Mouse (Mus musculus): Measurements from ENCODE around the gene Bicra. TPM values are rescaled to one million over a fixed set of nuclear protein-coding genes. Genes with fewer than 3 reads are reported as not detected.
A peak's percentile ranks its signal among the peaks of the same experiment; 100 is the strongest.

Bicra gene
- 1 to 10 TPM; 4.2 to 5.9 TPM for total RNA-seq (2021)
- long read RNA-seq, experiment 1, partial matches to known transcripts, result 0 of 1 reads
- long read RNA-seq, experiment 1, other reads (novel, unspliced or antisense), result 1 of 1 reads
- long read RNA-seq, experiment 2, partial matches to known transcripts, result 3 of 3 reads
- long read RNA-seq, experiment 2, other reads (novel, unspliced or antisense), result 0 of 3 reads

DNA sequence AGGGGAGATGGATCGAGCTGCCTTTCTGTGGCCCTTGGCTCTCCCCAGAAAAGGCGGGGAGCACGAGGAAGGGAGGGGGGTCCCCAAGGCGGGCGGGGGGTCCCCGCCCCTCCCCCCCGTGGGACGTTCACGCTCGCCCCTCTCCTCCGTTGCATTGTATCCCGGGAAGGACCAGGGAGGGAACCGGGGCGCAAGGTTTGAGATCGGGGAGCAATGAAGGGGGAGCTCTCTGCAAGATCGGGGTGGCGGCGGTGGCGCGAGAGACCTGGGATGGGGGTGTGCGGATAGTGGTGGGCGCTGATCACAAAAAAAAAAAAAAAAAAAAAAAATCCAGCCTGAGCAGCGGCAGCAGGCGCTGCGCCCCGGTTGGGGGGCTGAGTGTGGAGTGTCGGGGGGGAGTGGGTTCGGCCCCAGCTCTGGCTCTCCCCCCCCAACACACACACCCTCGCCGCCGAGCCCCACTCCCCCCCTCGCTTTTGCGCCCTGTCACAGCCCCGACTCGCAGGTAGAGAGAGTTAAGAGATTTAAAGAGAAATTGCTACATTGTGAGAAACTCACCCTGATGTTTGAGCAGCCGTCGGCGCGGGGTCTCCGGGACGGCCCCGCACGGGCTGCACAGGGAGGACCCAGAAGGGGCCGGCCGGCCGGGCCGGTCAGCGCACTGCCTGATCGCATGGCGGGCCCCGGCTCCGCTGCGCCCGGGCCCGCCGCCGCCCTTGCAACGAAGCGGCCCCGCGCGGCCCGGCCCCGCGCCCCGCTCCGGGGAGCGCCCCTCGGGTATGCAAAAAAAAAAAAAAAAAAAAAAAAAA lies at the start of gene Bicra:
Gene Bicra, minus strand, starts transcription at position 584 of the 809 bp plus-strand sequence.
- DNase-seq, result peak; percentile 86 to 87

DNA sequence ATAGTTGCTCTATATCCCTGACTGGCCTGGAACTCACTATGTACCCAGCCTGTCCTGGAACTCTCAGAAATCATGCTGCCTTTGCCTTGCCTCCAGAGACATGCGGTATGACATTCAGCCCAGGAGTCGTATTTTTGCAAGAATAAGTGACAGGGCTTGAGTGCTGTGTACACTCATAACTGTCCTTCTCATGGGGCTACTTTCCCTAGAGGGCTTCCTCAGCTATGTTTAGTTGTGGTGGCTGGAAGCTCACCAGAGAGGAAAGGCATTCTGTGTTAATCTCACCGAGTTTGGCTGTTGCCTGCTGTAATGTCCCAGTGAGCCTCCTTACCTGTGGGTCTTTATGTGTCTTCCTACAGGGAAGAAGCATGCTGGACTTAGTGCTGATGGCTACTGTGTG lies 46.9 kb upstream of the Bicra start:
- DNase-seq, result no peak

DNA sequence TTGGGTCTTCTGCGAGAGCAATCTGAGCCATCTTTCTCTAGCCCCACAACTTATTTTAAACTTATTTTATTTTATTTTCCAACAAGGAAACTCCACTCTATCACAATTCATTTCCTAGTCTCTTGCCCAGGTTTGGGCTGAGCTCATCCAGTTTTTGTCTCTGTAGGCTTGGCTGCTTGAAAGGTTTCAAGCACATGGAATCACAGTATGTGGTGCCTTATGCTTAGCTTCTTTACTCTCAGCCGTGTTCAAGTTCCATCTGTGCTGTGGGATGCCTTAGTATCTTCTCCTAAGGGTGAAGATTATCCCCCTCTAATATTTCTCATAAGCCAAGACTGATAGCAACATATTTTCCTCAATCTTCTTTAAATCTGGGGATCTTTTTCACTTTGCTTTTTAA lies 39.9 kb upstream of the Bicra start:
- no peak for DNase-seq

DNA sequence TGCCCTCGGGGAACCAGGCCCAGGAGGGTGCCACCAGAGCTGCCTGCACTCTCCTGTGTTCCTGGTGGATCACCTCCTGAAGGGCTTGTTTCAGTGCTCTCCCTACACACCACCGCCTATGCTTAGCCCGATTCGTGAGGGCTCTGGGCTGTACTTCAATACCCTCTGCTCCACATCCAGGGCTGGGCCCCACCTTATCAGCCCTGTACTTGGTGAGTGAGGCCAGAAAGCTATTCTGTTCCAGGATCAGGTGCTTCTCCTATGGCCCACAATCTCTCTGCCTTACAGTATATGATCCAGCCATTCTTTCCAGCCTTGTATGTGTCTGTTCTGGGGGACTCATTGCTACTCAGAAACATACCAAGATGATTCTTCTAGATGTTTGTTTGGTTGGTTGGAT lies 35.6 kb upstream of the Bicra start:
- DNase-seq, result no peak

DNA sequence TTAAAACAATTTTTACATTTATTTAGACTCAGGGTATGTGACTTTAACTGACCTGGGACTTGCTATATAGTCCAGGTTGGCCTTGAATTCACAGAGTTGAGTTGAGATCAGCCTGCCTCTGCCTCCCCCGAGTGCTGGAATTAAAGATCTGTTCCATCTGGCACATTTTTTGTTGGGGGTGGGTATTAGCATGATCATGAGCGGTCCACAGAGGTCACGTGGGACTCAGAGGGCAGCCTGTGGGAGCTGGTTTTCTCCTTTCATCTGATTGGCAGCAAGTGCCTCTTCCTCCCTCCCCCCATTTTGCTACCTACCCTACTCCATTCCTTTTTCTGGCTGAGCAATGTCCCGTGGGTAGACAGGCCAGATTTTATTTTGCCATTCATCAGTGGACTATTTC lies 32.9 kb upstream of the Bicra start:
- DNase-seq, result no peak

DNA sequence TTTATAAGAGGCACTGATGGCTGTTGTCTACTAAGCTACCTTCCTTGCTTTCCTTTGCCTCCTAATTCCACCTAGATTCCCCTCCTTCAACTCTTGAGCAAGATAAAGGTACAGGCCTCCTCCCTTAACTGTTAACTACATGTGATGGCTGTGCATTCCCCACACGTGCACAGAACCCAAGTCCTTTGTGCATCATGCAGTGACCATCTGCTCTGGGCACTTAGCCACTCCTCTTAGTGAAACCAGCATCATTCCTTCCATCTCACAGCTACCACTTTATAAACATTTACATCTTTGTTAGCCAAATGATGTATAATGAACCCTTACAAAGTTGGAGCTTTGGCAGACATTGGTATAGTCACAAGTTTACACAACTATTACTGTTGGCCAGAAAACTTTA lies 32.2 kb upstream of the Bicra start:
- DNase-seq, result no peak

DNA sequence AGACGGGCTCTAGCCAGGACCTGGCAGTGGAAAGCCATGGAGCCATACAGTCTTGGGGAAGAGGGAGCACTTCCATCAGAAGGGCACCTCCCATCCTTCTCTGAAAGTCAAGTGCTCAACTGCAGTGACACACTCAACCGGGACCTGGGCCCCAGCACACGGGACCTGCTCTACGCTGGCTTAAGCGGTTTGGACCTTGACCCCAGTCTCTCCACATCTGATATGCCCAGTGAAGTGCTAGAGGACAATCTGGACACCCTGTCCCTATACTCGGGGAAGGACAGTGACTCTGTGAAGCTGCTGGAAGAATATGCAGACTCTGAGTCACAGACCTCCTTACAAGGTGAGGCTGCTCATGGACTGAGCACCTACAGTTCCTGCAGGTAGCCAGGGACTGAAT lies 24.2 kb upstream of the Bicra start:
- DNase-seq, result no peak

DNA sequence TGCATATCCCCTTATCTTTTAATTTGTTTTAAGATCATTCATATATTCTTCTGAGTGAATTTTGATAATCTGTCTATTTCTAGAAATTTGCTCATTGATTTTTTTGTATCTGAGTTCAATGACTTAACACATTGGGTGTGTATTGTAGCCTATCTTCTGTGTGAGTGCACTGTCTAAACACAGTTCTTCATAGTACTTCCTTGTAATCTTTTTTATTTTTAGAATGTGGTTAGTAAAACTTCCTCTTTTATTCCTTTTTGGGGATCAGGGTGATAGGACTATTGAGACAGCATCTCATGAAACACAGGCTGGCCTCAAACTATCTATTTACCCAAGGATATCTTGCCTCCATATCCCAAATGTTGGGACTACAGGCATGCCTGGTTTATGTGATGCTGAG lies 23.1 kb upstream of the Bicra start:
- no peak for DNase-seq

DNA sequence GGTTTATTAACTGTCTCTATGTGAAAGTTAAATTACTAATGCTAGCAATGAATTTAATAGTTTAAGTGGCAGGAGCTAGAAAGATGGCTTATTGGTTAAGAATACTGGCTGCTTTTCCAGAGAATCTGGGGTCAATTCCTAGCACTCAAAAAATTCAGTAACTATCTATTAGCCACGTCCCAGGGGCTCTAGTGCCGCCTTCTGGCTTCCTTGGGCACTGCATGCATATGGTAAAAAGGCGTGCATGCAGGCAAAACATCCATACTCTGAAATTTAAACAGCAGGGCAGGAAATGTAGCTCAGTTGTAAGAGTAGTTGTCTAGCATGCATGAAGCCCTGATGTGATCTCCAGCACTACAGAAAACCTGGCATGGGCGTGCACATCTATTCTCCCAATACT lies 15.8 kb upstream of the Bicra start:
- DNase-seq, result no peak

DNA sequence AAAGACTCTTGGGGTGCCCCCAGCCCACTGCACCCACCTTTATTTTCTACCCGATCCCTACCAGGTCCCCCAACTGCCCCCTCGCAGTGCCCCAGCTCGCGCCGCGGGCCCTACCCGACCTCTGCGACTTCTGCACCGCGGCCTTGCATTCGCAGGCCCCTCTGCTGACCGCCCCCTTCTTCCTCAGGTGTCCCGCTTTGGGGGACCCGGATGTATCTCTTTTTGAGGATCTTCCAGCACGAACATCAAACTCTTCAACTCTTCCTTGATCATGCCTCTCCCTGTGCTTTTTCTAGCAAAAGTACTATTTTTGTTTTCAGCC lies 14.3 kb upstream of the Bicra start:
- DNase-seq, result no peak

DNA sequence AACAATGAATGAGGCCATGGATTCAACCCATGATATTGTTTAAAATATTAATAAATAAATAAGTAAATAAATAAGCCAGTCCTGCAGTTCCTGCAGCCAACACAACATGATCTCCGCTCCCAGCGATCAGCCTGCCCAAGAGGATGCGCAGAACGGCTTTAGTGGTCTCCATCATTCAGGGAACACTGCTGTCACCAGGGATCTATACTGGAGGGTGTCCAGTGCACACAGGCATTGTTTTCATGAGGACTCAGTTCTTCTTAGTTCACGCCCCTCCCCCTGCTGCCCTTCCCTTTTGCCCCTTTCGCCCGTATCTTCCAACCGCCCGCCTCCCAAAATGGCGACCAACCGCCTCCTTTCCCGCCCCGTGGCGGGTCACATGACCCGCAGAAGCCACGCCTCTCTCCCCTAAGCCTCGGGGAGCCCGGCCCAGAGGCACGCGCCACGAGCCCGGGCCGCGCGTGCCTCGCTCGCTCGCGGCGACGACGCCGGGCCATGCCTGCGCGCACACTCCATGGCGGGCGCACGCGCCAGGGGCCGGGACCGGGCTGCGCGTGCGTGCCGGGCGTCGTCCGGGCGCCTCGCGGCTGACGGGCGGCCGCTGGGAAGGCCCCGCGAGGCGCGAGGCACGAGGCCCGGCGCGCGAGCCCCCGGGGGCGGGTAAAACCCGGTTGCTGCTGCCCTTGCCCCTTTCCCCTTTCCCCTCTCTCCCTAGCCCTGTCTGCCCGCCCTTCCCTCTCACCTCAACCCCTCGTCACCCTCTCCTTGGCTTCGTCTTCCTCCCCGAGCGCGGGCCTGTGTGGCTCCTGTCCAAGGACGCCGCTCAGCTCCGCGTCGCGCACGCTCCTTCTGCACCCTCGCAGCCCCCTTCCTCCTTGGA lies 13.7 kb upstream of the Bicra start, which contains the start of gene Zfp541:
Gene Zfp541, plus strand, starts transcription at position 596 of the 880 bp plus-strand sequence.
- DNase-seq, result no peak

DNA sequence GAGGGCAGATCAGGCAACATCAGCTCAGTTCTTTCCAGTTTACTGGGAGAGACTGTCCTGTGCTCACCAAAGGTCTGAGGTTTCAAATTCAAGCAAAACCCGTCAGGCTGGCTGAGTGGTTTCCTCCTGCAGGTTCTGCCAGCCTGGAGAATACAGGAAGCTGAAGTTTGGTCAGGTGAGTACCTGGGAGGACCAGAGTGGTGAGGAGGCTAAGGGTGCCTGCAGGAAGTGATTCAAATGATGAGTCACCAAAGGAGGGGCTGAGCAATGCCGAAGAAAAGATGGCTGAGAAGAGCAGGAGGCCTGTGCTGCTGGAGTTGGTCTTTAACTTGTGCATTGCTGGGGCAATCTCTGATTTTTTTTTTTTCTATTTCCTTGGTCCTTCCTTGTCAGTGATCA lies 9.4 kb upstream of the Bicra start:
- DNase-seq, result no peak

DNA sequence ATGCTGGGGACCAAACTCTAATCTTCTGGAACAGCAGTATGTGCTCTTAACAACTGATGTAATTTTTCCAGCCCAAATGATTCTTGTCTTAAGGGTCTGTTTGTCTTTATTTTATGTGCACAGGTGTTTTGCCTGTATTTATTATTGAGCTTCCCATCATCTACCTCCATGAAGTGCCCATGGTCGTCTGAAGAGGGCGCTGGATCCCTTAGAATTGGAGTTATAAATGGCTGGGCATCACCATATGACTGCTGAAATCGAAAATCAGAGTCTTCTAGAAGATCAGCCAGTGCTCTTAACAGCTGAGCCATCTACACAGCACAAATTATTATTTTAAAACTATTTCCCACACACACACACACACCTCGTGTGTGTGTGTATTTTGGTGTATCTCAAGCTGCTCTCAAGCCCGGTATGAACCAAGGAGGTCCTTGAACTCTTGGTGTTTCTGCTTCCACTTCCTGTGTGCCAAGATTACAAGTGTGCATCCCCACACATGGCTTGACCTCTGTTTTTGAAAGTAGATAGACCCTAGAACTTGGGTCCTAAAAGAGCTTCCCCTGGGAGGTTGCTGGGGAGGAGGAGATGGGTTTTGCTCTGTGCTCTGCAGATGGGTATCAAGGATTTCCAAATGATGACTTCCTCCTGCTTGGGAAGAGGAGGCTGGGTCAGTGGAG lies 8.9 kb upstream of the Bicra start:
- DNase-seq, result peak in 1 of 2 experiments; percentile 36

DNA sequence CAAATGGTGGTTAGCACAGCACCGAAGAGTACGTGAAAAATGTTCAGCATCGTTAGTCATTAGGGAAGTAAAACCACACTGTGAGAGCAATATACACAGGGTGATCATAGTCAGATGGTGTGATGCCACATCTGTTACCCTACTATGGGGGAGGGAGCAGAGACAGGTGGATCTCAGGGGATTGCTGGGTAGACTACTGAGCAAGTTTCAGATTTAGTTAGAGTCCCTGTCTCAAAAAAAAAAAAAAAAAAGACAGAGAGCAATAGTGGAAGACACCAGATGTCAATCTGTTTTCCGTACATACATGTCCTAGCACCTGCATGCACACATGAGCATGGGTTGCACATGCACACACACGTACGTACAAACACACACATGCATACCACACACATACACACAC lies 7.9 kb upstream of the Bicra start:
- DNase-seq, result no peak

DNA sequence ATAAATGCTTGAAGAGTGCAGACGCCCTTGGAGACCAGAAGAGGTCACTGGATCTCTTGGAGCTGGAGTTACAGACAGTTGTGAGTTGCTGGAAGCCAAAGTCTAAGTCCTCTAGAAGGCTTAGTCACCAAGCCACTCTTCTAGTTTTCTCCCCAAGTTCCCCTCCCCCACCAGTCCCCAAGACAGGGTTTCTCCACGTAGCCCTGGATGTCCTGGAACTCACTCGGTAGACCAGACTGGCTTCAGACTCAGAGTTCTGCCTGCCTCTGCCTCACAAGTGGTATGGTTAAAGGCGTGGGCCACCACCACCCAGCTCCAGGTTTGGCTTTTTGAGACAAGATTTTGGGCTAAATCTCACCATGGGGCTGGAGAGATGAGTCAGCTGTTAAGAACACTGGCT lies 7.2 kb upstream of the Bicra start:
- DNase-seq, result no peak

DNA sequence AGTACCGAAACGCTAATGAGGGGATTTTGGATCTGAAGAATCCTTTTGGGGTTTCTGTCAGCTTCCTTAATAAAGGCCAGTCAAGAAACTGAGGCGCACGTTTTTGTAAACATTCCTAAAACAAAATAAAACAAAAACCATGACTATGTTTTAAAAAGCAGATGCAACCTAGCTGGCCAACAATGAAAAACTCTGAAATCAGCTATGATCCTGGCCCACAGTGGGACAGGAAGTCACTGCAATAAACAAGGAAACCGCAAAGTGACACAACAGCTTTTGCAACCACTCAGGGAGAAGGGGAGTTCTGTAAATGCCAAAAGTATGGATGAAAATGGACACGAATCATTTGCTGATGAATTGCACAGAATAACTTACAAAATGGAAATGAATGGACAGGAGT lies 5.4 kb upstream of the Bicra start:
- DNase-seq, result no peak

DNA sequence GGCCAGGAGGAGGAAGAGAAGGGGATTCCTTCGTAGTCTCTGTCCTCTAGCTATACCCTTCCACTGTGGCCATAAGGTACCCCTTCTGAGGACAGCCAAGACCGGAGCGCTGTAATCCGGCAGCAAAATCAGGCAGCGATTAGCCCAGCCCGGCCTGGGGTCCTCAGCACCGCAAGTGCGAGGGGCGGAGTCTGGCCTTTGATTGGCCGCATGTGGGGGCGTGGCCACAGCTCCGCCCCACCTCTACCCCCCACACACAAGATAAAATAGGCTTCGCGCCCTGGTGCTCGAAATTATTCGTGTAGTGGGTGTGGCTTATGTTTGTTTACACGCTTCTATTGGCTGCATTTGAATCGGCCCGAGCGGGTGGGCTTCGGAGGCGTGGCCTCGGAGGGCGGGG lies 5.0 kb upstream of the Bicra start:
- DNase-seq, result peak; percentile 95 to 97

DNA sequence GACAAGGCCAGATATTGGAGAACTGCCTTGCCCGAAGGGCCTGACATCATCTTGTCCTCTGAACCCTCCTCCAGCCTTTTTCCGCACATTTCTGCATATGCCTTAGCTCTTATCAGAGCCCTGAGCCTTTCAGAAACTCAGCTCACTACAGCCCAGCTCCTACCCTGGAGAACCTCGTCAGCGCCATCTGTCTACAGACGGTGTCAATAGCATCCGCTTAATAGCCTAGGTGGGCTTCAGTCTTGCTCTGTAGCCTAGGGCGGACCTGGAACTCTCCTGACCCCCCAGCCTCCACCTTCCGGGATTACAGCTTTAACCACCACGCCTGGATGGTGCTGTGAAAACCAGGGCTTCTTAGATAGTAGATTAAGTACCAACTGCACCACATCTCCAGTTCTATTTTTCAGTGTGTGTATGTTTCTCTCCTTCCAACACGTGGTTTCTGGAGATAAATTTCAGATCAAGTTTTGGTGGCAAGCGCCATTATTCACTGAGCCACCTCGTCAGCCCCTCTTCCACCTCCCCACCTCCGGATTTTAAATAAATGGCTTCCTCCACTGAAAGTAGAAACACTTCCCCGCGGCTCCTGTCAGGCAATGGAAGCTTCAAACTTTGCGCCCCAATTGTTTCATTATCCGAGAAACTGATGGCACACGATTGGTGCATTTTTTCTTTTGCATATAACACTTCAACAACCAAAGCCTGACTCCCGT lies 4.3 kb upstream of the Bicra start:
- DNase-seq, result peak; percentile 87 to 91

DNA sequence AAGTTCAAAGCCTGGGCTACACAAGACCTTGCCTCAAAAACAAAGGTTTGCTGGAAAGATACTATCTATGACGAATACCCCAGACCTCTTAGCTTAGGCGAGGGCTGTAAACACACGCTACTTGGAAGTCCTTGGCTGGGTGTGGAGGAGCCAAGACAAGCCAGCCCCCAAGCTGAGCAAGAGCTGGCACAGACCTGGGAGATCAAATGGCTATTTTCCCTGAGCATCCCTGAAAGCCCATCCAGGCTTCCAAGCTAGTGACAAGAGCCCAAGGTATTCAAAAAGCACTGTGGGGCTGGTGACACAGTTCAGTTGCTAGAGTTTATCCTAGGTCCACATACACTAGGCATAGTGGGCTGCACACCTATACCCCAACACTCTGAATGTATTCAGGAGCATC lies 2.9 kb upstream of the Bicra start:
- DNase-seq, result no peak

DNA sequence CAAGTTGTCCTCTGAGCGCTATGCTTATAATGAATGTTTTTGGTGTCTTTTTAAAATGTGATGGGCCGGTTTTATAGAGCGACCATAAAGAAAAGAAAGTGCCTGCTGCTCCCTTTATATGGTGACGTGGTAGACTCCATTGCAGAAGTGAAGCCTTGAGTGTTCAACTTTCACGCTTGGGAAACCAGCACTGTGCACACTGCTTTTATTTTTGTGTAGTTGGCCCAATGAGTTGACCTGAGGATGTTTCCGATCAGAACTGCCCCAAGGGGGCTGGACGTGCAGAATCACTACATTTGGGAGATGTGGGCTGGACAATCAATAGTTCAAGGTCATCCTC lies 1.8 kb upstream of the Bicra start:
- no peak for DNase-seq

DNA sequence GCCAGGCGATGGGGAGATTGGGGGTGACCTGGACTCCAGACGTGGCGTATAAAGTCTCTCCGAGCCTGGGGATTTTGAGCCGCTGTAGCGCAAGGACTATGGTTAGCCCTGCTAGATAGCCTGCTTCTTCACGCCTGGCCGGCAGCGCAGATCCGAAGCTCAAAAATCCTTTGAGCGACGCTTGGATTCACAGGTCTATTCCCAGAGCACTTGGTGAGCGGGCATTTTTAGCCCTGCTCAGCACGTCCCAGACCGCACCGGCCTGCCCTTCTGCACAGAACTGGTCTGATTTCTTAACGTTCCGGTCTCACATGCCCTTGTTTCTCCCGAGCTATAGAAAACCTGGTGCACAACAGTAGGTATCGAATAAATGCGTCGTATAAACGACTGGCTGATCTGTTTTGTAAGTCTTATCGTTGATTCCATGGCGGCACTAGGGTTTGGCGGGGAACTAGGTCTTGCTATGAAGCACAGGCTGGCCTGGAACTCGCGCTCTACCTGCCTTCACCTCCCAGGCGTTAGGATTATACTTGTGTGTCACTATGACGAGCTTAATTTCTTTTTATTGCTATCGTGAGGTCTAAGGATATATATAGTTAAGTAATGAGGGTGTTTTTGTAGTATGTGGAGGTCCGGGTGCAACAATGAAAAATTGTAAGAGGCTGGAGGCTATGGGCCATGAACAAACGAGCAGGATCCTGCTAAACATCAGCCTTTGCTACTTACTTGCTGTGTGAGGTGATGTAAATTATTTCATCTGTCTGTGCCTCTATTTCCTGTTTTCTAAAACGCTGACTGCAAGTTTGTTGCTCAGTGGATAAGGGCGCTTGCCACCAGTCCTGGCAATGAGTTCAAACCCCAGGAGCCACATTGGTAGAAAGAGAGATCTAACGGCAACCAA lies 1.2 kb upstream of the Bicra start:
- DNase-seq, result no peak
